Mouse (Mus musculus) left cerebral cortex, postnatal 10 days (tissue): ENCODE data around the gene Rfxap. TPM values are rescaled to one million over a fixed set of nuclear protein-coding genes. Genes with fewer than 3 reads are reported as not detected.

Experiments used
- DNase-seq, 2 experiments: peaks; one replicate each; pipeline ENCODE4 v3.0.0; 2021 to 2022; ENCODE audit warnings: low spot score in 2 of 2, mixed read lengths in 1 of 2; ENCODE audit errors: extremely low spot score in 1 of 2
- intact Hi-C: fragments of 180-260 bp; cut with DNase I; formaldehyde crosslinking; loops from one replicate; pipeline ENCODE4 v1.15.1; 2025
- total RNA-seq, 2 experiments: library from RNA; stranded (reverse); gene quantifications; 2 replicates each; pipeline ENCODE4 v1.2.3; 2021

Gene Rfxap
- 10 to 100 TPM; 56.6 to 57.7 TPM for total RNA-seq

GRCm38 (mm10) chr3:54807666-54808217, at the start of gene Rfxap:
TSS of gene Rfxap (minus strand) at chr3:54807791.
- intact Hi-C loops = no loop called here
- DNase-seq = peak; percentile 92 to 97

- intact Hi-C loops = no loop called here
- peak in 1 of 2 experiments; percentile 22 for DNase-seq
These were observed 27.8 kb upstream of the Rfxap start for GRCm38 (mm10) chr3:54835421-54835820.

DNA sequence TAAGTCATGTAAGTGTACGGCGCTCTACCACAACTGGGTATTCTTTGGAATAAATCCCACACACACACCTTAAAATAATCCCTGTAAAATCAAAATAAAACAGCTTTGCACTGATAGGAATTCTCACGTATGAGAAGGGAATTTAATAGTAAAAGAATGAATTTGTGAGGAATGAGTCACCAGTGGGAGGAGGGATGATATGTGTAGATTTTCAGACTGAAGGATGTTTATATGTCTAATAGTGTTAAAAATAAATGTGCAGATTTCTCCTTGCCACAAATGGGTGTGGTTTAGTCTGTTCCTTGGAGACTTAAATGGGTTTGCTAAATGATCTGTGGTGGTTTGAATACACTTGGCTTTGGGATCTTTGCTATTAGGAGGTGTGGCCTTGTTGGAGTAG, 24.9 kb upstream of the Rfxap start:
- DNase-seq = no peak
- intact Hi-C loops = no loop called here

GRCm38 (mm10) chr3:54822526-54822925, 14.9 kb upstream of the Rfxap start:
- intact Hi-C loops = no loop called here
- no peak for DNase-seq

- peak; percentile 48 to 68 for DNase-seq
- intact Hi-C loops = loop anchor here (10.0 kb wide), 2 partner anchors 100 to 340 kb away; partner anchors contain the start of gene Sertm1
These were observed 7.7 kb upstream of the Rfxap start for GRCm38 (mm10) chr3:54815292-54815691.

- DNase-seq = no peak
- intact Hi-C loops = loop anchor here (5.0 to 10.0 kb wide), 3 partner anchors 100 to 340 kb away; partner anchors contain the start of gene Sertm1
These were observed 7.0 kb upstream of the Rfxap start for GRCm38 (mm10) chr3:54814622-54815021.

- peak in 1 of 2 experiments; percentile 27 for DNase-seq
- intact Hi-C loops = loop anchor here (5.0 to 10.0 kb wide), 3 partner anchors 101 to 341 kb away; partner anchors contain the start of gene Sertm1
These were observed 5.9 kb upstream of the Rfxap start for GRCm38 (mm10) chr3:54813418-54813988.

- intact Hi-C loops = loop anchor here (5.0 to 10.0 kb wide), 3 partner anchors 103 to 343 kb away; partner anchors contain the start of gene Sertm1
These were observed 4.0 kb upstream of the Rfxap start for GRCm38 (mm10) chr3:54811616-54812015.

DNA sequence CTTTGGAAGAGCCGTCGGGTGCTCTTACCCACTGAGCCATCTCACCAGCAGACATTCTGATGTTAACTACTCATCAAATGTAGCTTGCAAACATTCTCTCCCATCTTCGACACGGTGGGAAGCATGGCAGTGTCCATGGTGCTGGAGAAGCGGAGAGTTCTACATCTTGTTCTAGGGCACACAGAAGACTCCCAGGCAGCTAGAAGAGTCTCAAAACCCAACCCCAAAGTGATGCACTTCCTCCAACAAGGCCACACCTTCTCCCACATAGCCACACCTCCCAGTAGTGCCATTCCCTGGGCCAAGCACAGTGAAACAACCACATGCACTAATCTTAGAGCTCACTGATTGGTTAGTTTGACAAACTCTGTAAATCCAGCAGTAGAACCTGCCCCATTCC, 1.5 kb upstream of the Rfxap start:
- no peak for DNase-seq
- intact Hi-C loops = no loop called here

More at GRCm38 (mm10) chr3:54811616-54812015, 4.0 kb upstream of the Rfxap start:
- no peak for DNase-seq

DNA sequence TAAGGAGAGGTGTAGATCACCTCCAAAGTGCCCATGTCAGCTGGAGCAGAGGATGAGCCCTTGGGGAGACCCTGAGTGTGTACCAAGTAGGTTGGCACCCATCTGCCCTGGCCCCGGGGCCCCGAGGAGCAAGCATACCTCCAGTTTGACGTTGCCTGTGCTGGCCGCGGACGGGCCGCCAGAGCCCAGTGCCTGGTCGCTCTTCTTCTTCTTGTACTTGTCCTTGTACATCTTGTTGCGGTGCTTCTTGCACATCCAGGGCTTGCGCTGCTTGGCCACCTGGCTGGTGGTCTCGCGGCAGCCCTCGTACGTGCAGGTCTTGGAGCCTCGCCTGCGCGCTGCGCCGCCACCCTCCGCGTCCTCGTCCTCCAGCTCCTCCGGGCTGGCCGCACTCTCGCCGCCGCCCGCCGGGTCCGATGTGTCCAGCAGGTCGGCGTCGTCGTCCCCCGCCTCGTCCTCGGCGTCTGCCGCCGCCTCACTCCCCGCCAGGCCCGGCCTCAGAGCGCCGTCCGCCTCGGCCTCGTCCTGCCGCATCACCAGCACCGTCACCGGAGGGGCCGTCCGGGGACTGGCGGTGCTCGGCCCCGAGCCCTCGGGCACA, 430 bp downstream of the Rfxap start:
- peak in 1 of 2 experiments; percentile 34 for DNase-seq
- intact Hi-C loops = no loop called here

DNA sequence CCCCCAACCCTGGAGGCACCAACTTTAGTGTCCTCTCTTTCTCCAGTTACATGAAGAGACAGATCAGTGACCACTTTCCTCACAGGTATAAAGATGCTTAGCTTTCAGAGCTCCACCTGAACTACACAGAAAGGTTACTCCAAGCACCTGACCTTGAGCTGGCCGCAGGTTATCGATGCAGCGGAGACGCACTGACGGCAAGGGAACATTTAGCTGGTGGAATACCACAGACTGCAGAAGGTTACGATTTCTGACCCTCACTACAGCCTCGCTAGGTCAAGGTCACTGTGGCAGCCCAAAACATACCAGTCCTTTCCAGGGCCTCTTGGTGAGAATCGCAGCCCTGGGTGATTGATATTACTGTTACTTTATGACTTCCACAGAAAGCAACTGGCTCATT, 3.9 kb downstream of the Rfxap start:
- DNase-seq = no peak
- intact Hi-C loops = loop anchor here (5.0 kb wide), 1 partner anchor 66 kb away; the partner anchor contains the start of genes Alg5 and Exosc8

GRCm38 (mm10) chr3:54797211-54797610, 10.4 kb downstream of the Rfxap start:
- intact Hi-C loops = no loop called here
- peak; percentile 24 to 68 for DNase-seq

- intact Hi-C loops = no loop called here
- DNase-seq = no peak
These were observed 11.8 kb downstream of the Rfxap start for GRCm38 (mm10) chr3:54795806-54796205.

- no peak for DNase-seq
These were observed 12.2 kb downstream of the Rfxap start for GRCm38 (mm10) chr3:54795379-54795778.

GRCm38 (mm10) chr3:54793762-54794161, 13.8 kb downstream of the Rfxap start:
- intact Hi-C loops = loop anchor here (5.0 kb wide), 1 partner anchor 36 kb away; the partner anchor contains the start of gene Smad9
- no peak for DNase-seq

More at GRCm38 (mm10) chr3:54795379-54795778, 12.2 kb downstream of the Rfxap start:
- intact Hi-C loops = no loop called here

- no peak for DNase-seq
- intact Hi-C loops = loop anchor here (5.0 kb wide), 1 partner anchor 35 kb away; the partner anchor contains the start of gene Smad9
These were observed 15.5 kb downstream of the Rfxap start for GRCm38 (mm10) chr3:54791822-54792677.

DNA sequence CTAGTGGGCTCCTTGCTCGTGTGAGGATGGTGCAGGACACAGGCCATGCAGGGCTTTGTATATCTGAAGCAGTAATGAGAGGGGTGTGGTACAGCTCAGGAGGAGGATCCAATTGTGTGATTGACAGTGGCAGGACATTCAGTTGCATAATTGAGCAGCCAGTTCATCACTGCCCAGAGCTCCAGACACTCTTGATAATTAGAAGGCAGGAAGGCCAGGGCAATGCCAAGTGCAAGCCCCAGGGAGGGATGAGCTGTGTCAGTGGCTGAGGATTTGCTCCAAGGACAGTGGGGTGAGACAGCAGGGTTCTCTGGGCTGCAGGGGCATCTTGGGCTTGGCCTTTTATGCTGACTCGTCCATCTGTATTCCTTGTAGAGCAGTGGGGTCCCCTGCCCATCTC, 17.0 kb downstream of the Rfxap start:
- no peak for DNase-seq
- intact Hi-C loops = loop anchor here (5.0 kb wide), 1 partner anchor 33 kb away; the partner anchor contains the start of gene Smad9

GRCm38 (mm10) chr3:54775989-54776631, 31.5 kb downstream of the Rfxap start:
- no peak for DNase-seq
- intact Hi-C loops = no loop called here
